Mouse (Mus musculus) right cerebral cortex, postnatal 10 days (tissue): ENCODE results near the gene Sbno2.

Experiments used
- DNase-seq, 2 experiments: peaks; one replicate each; pipeline ENCODE4 v3.0.0; 2021; ENCODE audit warnings: low spot score in 2 of 2

Sbno2 gene

DNA sequence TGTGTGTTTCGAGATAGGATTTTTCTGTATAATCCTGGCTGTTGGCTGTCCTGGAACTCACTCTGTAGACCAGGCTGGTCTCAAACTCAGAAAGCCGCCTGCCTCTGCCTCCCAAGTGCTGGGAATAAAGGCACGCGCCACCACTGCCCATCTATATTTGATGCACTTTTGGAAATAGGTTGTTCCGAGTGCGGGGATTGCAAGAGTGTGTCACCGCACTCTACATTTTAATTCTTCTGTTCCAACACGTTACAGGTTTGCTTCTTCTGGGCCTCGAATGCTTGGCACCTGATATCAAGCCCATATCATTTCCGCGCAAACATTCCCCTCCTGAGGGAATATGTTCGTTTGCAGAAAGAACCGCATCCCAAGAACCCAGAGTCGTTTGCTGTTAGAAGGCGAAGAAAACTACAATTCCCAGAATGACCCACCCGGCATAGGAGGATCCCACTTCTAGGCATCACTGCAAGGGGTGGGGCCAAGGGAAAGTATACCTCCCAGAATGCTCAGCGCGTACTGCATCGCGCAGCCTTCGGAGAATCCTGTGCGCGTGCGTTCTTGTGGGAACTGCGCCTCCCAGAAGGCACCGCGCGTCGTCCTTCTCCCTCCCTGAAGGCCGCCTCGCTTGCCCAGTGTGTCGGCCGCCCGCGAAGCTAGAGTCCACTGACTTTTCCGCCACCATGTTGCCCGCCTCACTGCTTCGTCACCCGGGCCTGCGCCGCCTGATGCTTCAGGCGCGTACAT, 36.6 kb upstream of the Sbno2 start:
- DNase-seq, result peak; percentile 97 to 98

DNA sequence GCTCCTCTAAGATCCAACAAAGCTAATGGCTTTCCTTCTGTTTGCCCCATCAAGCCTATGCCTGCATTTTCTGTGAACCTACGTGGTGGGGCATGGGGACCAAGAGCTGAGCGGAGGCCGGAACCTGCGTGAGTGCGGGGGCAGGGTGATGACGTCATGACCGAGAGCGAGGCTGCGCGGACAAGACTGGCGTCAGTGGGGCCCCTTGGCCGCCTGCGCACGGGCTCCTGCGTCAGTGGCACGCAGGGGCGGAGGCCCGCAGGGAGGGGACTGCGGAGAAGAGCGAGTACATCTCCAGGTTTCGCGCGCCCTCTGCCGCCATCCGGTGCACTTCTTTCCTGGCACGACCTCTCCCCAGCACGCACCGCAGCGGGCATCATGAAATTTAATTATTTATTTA, 35.9 kb upstream of the Sbno2 start:
- peak; percentile 98 for DNase-seq

- no peak for DNase-seq
These were observed 35.3 kb upstream of the Sbno2 start, which contains the start of gene Cbarp for GRCm38 (mm10) chr10:80140666-80141035. Gene Cbarp, minus strand, starts transcription at chr10:80140835.

- no peak for DNase-seq
These were observed 34.7 kb upstream of the Sbno2 start for GRCm38 (mm10) chr10:80139975-80140665.

- DNase-seq, result no peak
These were observed 34.0 kb upstream of the Sbno2 start for GRCm38 (mm10) chr10:80139439-80139775.

GRCm38 (mm10) chr10:80138553-80139438, 33.4 kb upstream of the Sbno2 start, which contains the start of gene Atp5d:
Gene Atp5d, plus strand, starts transcription at chr10:80138632.
- peak; percentile 83 to 86 for DNase-seq

DNA sequence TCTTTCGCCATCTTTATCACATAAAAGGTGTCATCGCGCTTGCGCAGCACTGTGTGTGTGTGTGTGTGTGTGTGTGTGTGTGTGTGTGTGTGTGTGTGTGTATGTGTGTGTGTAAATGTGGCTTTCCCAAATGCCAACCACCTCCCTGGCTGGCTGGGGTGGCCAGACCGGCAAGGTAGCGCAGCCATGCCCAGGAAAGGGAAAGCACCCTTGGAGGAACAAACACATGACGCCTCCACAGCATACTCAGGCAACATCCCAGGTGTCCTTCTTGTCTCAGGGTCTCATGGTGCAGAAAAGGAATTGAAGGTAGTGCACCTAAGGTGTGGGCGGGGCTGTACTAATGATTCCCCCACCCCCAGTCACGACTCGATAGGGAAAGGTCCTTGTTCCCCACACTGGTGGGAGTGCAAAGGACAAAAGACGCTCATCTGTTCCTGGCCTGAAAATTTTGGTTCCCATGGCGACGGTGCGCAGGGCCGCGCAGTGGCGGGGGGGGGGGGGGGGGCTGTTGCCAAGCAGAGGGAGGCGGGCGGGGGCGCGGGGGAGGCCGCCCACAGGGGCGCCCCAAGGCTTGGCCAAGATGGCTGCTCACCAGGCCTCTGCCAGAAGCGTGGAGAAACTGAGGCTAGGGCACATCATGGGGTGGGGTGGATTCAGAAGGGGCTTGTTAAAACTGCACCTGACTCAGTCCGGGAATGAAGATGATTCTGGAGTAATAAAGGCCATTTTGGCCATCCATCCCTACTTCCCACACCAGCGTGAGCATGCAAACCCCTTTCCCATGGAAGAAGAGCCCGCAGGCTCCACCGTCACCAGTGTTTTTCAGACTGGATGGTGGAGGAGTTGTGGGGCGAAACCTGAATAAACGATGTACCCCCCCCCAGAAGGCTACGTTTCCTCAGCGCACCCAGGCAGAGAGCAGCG, 32.5 kb upstream of the Sbno2 start:
- DNase-seq, result peak; percentile 67 to 84

- peak; percentile 73 to 76 for DNase-seq
These were observed 31.7 kb upstream of the Sbno2 start for GRCm38 (mm10) chr10:80136952-80137625.

DNA sequence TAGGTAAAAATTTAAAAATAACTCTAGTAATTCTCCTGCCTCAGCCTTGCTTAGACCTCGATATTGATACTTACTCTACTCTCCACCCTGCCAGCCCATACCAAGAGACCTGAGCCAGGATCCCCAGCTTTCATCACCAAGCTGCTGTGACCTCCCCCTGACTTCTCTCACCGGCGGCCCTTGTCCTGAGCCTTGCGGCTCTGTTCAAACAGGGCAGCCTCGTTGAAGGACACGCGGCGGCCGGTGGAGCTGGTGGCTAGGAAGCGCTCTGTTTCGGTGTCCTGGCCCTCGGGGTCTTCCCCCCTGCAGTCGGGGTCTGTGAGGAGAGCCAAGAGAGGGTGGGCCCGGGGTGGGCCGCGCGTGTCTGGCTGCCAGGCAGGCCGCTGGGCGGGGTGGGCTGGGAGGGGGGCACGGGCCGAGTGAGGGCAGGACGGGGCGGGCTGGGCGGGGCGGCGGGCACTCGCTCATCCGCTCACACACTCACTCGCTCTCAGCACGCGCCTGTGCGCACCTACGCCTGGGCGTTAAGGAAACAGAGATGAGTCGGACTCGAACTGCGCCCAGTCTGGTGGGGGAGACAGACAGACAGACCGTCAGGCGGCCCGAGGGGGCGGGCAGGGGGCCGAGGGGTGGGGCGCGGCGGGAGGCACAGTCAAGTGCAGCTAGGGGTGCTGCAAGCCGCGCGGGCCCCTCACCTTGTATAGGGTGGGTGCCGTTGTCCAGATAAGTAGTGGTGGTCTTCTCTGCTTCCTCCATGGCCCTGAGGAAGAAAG, 31.0 kb upstream of the Sbno2 start:
- peak; percentile 40 to 46 for DNase-seq

DNA sequence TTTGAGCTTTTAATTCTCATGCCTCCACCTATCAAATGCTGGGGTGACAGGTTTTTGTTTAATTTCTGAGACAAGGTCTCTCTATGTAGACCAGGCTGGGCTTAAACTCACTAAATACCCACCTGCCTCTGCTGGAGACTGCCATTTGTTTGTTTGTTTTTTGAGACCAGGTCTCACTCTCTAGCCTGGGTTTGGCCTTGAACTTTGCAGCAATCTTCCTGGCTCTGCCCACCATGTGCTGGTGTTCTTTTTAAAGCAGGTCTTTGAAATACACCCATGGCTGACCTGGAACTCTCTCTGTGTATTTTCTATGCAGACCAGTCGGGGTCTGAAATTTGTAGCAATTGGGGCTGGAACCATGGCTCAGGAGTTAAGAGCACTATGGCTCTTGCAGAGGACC, 30.3 kb upstream of the Sbno2 start:
- no peak for DNase-seq

DNA sequence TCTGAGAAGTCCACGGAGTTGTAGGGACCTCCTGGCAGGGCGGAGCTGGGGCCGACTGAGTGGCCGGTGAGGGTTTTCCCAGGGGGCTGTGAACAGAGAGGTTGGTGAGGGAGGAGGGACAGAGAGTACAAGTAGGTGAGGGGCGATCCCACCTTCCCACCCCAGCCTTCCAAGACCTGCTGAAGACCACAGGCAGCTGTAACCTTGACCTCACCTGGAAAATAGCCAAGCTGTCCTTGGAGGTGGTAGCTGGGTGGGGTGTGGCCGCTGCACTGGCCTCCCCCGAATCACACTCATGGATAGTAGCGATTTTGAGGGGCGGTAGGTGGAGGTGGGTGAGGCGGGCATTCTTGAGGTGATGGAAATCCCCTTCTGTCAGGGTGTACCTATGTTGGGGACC, 29.8 kb upstream of the Sbno2 start:
- peak in 1 of 2 experiments; percentile 55 for DNase-seq

- DNase-seq, result peak; percentile 40 to 52
These were observed 29.1 kb upstream of the Sbno2 start for GRCm38 (mm10) chr10:80134421-80134820.

- DNase-seq, result peak; percentile 69 to 71
These were observed 28.0 kb upstream of the Sbno2 start for GRCm38 (mm10) chr10:80133226-80133849.

GRCm38 (mm10) chr10:80131952-80132350, 26.6 kb upstream of the Sbno2 start:
- DNase-seq, result peak; percentile 45 to 60

GRCm38 (mm10) chr10:80131316-80131951, 26.1 kb upstream of the Sbno2 start:
- peak; percentile 83 to 88 for DNase-seq

GRCm38 (mm10) chr10:80130403-80131031, 25.1 kb upstream of the Sbno2 start:
- peak in 1 of 2 experiments; percentile 35 for DNase-seq

GRCm38 (mm10) chr10:80129846-80130245, 24.5 kb upstream of the Sbno2 start:
- peak; percentile 52 to 63 for DNase-seq

GRCm38 (mm10) chr10:80127920-80128319, 22.5 kb upstream of the Sbno2 start:
- DNase-seq, result no peak
